Mouse (Mus musculus) olfactory bulb, adult 2 months (tissue): ENCODE results near the gene Grin3a. TPM values are rescaled to one million over a fixed set of nuclear protein-coding genes. Genes with fewer than 3 reads are reported as not detected.

Experiments used
- H3K27ac ChIP-seq: fragments of 200-500 bp; 2 replicates; pipeline ENCODE4 v1.5.1; 2012; ENCODE audit warnings: low read depth, low read length; ENCODE audit not compliant: insufficient read depth
- H3K4me1 ChIP-seq: fragments of 200-500 bp; 2 replicates; pipeline ENCODE4 v1.6.1; 2012; ENCODE audit warnings: low read length; ENCODE audit not compliant: control insufficient read depth, insufficient read depth
- H3K4me3 ChIP-seq: fragments of 200-500 bp; 2 replicates; pipeline ENCODE4 v1.5.1; 2012; ENCODE audit warnings: mild to moderate bottlenecking, low read depth, low read length, moderate library complexity; ENCODE audit not compliant: insufficient read depth
- CTCF ChIP-seq: fragments of 200-500 bp; IDR thresholded peaks from 2 replicates; pipeline ENCODE4 v1.5.1; 2012; ENCODE audit warnings: low read depth, mild to moderate bottlenecking, low read length, moderate library complexity; ENCODE audit not compliant: insufficient read depth
- POLR2A ChIP-seq: fragments of 200-500 bp; IDR thresholded peaks from 2 replicates; pipeline ENCODE4 v1.6.1; 2012; ENCODE audit warnings: mild to moderate bottlenecking, low read depth, low read length, moderate library complexity; ENCODE audit not compliant: insufficient read depth
- WGBS: fragments of 180-500 bp; shearing (Covaris S2); methylation state at CpG from one replicate; pipeline ENCODE4 v1.1.7; 2018; 5-methylcytosine and 5-hydroxymethylcytosine counted together
- polyA plus RNA-seq: library from polyadenylated mRNA; stranded (reverse); fragments of >200 nt; gene quantifications from 2 replicates; pipeline ENCODE4 v1.2.4, GENCODE M21; 2012; ENCODE audit warnings: low replicate concordance; ENCODE audit not compliant: missing spikeins, insufficient read depth, insufficient read length

Gene Grin3a
- polyA plus RNA-seq, 1 experiment, result not detected

DNA sequence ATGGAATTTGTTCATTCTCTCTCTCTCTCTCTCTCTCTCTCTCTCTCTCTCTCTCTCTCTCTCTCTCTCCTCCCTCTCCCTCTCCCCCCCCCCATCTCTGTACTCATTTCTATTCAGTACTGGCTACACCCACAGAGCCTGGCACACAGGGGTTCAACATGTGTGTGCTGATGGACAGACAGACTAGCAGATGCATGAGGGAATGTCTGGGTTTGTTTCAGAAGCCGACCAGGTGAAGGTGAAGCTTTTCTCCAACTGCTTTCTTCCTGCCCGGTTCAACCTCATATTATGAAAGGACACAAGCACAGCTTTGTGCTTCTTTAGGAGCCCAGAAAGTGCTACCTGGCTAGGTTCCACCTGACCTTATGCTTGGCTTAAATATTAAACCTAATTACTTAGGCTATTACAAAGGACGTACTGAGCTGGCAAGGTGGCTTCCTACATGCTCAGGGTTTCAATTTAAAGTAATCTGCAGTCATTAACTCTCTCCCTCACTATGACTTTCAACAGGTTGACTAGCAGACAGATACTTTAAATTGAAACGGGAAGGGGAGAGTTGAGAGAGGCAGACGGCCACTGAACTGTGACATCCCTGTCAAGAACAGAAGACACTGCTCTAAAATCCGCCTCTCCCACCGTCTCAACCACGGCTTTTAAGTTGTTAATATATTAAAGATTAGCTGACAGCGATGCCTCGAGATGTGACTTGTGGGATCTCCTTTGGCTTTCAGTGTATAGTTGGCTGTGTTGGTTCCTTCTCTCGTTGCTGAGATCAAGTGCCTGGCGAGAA lies 153.9 kb downstream of the Grin3a start:
- no peak for TF ChIP-seq CTCF
- Histone ChIP-seq H3K27ac (no peak overlapping the region), H3K4me1 (no peaks in the 10 kb centered on the region), H3K4me3 (no peak overlapping the region)
- 66% methylated on average over 12 of the region's 12 CpGs for WGBS

- WGBS, result 12% methylated on average over 9 of the region's 9 CpGs
- H3K4me1 ChIP-seq, result no peaks in the 10 kb centered on the region
- TF ChIP-seq CTCF (peak; percentile 8; the same call in 1 of the 2 replicates), POLR2A (no peak)
- no peak overlapping the region for H3K27ac ChIP-seq
- H3K4me3 ChIP-seq, result no peak overlapping the region
These were observed 156.8 kb downstream of the Grin3a start for GRCm38 (mm10) chr4:49688594-49689288.

DNA sequence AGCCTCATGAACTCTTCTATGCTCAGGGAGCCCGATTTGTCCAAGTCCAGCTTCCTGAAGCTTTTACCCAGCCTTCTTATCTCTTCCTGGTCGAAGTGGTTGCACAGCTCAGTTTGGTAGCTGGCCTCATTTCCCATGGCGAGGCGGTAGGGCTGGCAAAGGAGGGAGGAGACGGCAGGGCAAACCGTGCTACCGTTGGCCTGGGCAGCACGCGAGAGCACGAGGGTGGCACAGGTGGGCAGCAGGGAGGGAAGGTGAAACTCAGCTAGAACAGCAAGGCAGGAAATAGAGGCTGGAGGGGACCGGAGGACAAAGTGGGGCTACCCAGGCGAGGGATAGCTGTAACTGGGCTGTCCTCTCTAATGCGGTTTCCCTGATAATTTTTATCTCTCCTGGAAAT lies 163.7 kb downstream of the Grin3a start, which contains the start of gene Ppp3r2:
TSS of gene Ppp3r2 (minus strand) at position 213 of the 400 bp plus-strand sequence.
- no peak for TF ChIP-seq CTCF
- TF ChIP-seq POLR2A, result no peak
- 91% methylated on average over 13 of the region's 13 CpGs for WGBS
- Histone ChIP-seq H3K27ac (no peak within 1 kb of the TSS), H3K4me1 (no peaks in the 10 kb centered on the region), H3K4me3 (no peak within 1 kb of the TSS)

- no peak overlapping the region for H3K27ac ChIP-seq
- TF ChIP-seq CTCF, result no peak
- TF ChIP-seq POLR2A, result no peak
- no peaks in the 10 kb centered on the region for H3K4me1 ChIP-seq
- H3K4me3 ChIP-seq, result no peak overlapping the region
- 92% methylated on average over 11 of the region's 11 CpGs for WGBS
These were observed 165.2 kb downstream of the Grin3a start for GRCm38 (mm10) chr4:49680171-49680875.

- 76% methylated on average over 7 of the region's 7 CpGs for WGBS
- H3K27ac ChIP-seq, result no peak overlapping the region
- H3K4me1 ChIP-seq, result no peaks in the 10 kb centered on the region
- H3K4me3 ChIP-seq, result no peak overlapping the region
- TF ChIP-seq CTCF, result no peak
These were observed 168.8 kb downstream of the Grin3a start for GRCm38 (mm10) chr4:49676790-49677189.

GRCm38 (mm10) chr4:49676071-49676470 lies 169.5 kb downstream of the Grin3a start:
- no peaks in the 10 kb centered on the region for H3K4me1 ChIP-seq
- WGBS, result 93% methylated on average over 6 of the region's 6 CpGs
- no peak overlapping the region for H3K27ac ChIP-seq
- TF ChIP-seq POLR2A, result no peak
- no peak overlapping the region for H3K4me3 ChIP-seq

- 82% methylated on average over 5 of the region's 5 CpGs for WGBS
- Histone ChIP-seq H3K27ac (no peak overlapping the region), H3K4me3 (no peak overlapping the region), H3K4me1 (no peaks in the 10 kb centered on the region; the same call in 1 of the 2 replicates)
- TF ChIP-seq POLR2A (no peak), CTCF (no peak)
These were observed 180.7 kb downstream of the Grin3a start for GRCm38 (mm10) chr4:49664850-49665249.

DNA sequence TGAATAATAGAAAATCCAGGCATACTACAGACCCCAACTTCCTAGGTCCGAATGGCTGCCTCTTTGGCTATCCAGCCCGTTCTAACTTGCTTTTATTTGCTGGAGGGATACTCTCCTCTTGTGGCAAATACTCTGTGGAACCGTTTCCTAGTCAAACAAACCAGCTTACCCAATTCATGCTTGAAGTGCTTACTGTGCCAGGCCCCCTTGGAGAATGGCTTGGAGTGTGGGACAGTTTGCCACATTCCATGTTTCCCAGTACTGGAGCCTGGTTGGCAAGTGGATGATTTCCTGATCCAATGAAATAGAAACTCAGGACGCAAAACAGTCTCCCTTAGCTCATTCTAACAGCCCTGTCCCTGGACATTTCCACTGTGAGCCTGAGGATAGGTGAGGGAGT lies 183.3 kb downstream of the Grin3a start:
- Histone ChIP-seq H3K27ac (no peak overlapping the region), H3K4me3 (no peak overlapping the region), H3K4me1 (no peaks in the 10 kb centered on the region; the same call in 1 of the 2 replicates)
- 53% methylated on average over 4 of the region's 4 CpGs for WGBS
- TF ChIP-seq CTCF (no peak), POLR2A (no peak)

DNA sequence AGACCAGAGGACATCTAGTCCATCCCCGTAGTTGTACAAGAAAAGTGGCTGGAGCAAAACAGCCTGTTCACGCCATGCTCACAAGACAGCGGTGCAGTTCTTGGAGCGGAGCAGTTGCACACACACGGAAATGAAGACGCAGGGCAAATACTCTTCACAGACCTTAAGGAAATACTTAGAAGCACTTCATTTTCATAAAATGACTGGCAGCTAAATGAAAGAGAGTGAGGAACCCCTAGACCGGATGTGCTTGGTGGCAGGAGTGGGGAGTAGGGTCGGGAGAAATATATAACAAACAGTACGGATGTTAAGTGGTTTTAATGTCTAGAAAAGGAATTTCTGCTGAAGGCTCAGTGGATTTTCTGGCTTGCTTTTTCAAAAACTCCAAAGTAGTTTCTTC lies 183.9 kb downstream of the Grin3a start:
- Histone ChIP-seq H3K27ac (no peak overlapping the region), H3K4me1 (no peaks in the 10 kb centered on the region; the same call in 1 of the 2 replicates), H3K4me3 (no peak overlapping the region)
- 96% methylated on average over 9 of the region's 9 CpGs for WGBS
- TF ChIP-seq CTCF, result no peak
- no peak for TF ChIP-seq POLR2A
